Mouse (Mus musculus): ENCODE data around the gene Zbtb25. TPM values are rescaled to one million over a fixed set of nuclear protein-coding genes. Genes with fewer than 3 reads are reported as not detected.
A peak's percentile ranks its signal among the peaks of the same experiment; 100 is the strongest.

Gene Zbtb25
- polyA plus RNA-seq (2012; rRNA removed): 11.2 and 13.5 TPM in 2 replicates

DNA sequence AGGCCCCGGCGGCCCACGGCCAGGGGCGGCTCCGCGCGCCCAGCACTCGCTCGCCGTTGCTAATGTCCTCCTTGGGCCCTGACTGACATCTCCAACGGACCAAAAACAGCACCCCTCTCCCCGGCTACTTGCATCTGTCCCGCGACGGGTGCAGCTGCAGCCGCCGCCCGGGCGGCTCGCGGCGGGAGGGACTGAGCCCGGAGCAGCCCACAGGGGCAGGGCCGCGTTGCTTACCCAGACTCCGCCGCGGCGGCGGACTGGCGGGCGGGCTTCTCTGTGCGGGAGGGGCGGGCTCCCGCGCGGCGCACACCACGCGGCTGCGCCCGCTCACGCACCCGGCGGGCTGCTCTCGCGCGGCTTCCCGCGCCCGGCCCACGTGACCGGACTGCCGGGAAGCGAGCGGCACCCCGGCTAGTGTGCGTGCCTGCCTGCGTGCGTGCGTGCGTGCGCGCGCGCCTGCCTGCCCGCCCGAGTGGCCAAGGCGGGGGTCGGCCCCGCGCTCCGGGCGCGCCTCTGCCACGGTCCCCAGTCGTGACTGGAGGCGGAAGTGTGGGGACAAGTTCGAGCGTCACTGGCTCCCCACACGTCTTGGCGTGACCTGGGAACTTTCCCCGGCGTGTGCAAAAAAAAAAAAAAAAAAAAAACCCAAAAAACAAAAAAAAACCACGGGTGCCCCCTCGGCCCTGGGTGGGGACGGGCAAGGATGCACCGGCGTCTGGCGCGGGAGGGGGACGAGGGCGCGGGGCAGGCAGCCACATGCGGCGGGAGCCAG lies at the start of gene Zbtb25:
Zbtb25 (minus strand) TSS at position 397 of the 772 bp plus-strand sequence.
- peak; percentile 70 for DNase-seq (ENCODE audit: low spot score)

GRCm38 (mm10) chr12:76418346-76418745 lies 48.9 kb upstream of the Zbtb25 start:
- no peak for DNase-seq (ENCODE audit: low spot score)

- peak; percentile 44 for DNase-seq (ENCODE audit: low spot score)
Observed at GRCm38 (mm10) chr12:76417433-76417854, 48.0 kb upstream of the Zbtb25 start, which contains the start of gene Ppp1r36. TSS of gene Ppp1r36 (plus strand) at chr12:76417538.

DNA sequence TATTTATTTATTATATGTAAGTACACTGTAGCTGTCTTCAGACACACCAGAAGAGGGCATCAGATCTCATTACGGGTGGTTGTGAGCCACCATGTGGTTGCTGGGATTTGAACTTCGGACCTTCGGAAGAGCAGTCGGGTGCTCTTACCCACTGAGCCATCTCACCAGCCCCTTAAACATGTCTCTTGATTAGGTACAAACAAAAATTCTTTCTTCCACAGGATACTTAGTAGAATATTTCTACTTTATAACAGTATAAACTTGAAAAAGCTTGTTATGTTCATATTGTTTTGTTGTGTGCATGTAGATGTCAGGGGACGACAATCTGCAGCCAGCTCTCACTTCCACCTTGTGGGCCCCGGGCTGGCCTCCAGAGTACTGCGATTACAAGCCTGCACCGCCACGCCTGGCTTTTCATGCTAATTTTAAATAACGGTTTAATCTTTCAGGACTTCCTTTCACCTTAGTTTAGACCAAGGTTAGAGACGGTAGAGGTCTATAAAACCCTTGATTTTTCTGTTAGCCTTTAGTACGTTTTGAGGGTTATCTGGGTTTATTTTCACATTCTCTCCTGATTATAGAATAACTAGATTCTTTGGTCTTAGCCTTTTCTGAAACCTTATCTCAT lies 46.1 kb upstream of the Zbtb25 start:
- no peak for DNase-seq (ENCODE audit: low spot score)

DNA sequence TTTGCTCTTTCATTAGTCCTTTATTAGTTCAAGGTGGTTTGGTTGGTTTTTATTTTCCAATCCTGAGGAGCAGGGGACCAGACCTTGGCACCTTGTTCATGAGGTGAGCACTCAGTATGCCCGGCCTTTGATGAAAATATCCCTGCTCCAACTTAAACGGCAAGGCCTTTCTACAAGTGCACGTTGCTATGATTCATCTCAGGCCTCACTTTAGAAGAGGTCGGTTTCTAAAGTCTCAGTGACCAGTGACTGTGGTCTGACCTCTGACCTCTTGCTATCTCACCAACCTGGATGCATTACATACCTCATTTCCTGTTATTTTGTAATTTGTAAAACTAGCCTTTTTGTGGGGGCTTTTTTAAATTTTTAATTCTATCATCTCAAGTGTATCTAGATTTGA lies 39.8 kb upstream of the Zbtb25 start:
- no peak for DNase-seq (ENCODE audit: low spot score)

DNA sequence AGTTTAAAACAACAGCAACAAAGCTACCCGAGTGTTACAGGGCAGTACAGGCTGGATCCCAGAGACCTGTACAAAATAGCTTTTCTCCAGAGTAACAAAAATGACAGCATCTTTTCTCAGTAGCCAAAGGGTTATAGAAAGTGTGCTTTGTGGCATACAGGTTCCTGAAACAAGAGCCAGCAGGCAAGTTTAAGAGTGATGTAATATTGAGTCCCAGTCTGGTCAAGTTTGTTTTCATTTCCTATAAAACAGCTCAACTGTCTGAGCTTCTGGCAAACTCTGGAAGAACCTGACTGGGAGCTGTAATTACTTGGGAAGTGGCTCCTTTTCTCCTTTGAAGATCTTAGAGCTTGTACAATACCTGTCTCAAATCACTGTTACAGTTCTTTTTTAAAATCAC lies 37.8 kb upstream of the Zbtb25 start:
- no peak for DNase-seq (ENCODE audit: low spot score)

DNA sequence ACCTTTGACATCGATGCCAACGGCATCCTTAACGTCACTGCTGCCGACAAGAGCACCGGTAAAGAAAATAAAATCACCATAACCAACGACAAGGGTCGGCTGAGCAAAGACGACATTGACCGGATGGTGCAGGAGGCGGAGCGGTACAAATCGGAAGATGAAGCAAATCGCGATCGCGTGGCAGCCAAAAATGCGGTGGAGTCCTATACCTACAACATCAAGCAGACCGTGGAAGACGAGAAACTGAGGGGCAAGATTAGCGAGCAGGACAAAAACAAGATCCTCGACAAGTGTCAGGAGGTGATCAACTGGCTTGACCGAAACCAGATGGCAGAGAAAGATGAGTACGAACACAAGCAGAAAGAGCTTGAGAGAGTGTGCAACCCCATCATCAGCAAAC lies 36.6 kb upstream of the Zbtb25 start:
- no peak for DNase-seq (ENCODE audit: low spot score)

- DNase-seq (ENCODE audit: low spot score): peak; percentile 41
Observed at GRCm38 (mm10) chr12:76405183-76405970, 36.0 kb upstream of the Zbtb25 start.

GRCm38 (mm10) chr12:76404836-76405182 lies 35.4 kb upstream of the Zbtb25 start:
- peak; percentile 40 for DNase-seq (ENCODE audit: low spot score)

DNA sequence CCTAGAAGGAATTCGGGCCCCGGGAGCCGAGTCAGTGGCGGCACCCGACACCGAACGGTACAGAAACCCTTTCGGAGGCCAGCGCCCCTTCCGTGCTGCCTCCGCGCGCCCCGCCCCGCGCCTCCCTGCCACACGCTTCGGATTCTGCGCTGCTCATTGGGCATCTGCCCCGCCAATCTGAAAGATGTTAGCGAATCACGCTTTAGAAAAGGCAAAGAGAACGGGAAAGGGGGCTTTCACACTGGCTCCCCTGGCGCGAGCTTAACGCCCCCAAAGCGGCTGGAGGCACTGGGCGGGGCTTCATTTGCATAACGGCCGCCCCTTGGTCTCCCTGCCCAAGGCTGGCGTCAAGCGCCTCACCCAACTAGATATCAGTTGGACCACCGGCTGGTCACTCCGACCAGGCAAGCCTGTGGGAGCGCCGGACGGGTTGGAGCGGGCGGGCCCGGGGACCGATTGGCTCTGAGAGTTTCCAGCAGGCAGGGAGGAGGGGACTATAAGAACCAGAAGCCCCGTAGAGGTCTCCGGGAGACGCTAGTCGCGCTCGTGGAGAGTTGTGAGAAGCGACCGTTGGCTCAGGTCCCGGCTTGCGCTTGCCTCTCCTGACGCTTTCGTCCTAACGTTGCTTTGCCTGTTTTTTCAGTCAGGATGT lies 34.6 kb upstream of the Zbtb25 start, which contains the start of gene Hspa2:
Hspa2 (plus strand) TSS at position 291 of the 652 bp plus-strand sequence.
- DNase-seq (ENCODE audit: low spot score): peak; percentile 100

DNA sequence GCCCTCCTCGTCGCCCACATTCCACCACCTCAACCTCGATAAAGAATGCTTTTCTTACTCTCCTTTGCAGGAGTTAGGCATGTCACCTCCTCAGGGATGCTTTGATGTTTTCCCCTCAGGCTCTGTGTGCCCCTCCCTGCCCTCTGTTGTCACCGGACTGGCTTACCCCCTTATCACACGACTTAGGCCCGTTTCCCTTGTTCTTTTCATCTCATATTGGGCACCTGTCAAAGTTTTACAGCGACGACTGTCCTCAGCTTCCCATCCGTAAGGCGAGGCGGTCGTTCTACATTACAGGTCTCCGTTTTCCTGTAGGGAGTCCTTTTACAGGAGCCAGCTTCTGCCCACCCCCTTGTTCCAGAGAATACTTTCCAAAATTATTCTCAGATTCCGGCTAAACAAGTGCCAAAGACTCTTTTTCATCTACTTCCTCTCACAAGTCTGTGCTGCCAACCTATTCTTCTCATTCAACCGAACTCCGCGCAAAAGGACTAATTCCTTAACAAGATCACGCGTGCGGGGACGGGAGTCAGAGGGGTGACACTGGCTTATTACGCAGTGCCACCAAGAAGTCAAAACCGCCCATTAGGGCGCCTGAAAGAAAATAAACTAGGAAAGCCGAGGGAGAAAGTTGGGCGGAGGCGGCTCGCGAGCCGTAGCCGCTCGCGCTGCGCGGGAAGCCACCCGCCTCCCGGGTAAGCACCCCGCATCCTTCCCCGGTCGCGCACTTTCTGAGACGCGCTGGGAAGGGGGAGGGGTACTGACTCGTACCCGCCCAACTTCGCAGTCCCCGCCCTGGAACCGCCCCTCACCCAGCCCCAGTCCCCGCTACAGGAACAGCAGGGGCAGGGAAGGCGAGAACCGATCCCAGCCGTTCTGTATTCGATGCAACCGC lies 33.8 kb upstream of the Zbtb25 start:
- no peak for DNase-seq (ENCODE audit: low spot score)

DNA sequence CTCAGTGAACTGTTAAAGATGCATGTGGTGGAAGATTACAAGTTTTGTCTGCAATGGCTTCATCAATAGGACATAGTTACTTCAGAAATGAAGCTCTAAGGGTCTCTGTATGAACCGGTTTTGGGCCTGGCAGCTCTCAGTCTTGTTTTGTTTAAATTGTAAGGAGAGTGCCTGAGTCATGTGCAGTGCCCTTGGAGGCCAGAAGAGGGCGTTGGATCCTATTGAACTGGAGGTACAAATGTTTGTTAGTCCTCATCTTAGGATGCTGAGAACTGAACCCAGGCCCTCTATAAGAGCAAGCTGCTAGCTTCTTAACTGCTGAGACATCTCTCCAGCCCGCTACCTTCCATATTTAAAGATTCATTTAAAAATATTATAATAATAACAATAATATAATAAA lies 32.3 kb upstream of the Zbtb25 start:
- DNase-seq (ENCODE audit: low spot score): no peak

GRCm38 (mm10) chr12:76397281-76397680 lies 27.9 kb upstream of the Zbtb25 start:
- no peak for DNase-seq (ENCODE audit: low spot score)

GRCm38 (mm10) chr12:76392979-76393378 lies 23.6 kb upstream of the Zbtb25 start:
- DNase-seq (ENCODE audit: low spot score): no peak

DNA sequence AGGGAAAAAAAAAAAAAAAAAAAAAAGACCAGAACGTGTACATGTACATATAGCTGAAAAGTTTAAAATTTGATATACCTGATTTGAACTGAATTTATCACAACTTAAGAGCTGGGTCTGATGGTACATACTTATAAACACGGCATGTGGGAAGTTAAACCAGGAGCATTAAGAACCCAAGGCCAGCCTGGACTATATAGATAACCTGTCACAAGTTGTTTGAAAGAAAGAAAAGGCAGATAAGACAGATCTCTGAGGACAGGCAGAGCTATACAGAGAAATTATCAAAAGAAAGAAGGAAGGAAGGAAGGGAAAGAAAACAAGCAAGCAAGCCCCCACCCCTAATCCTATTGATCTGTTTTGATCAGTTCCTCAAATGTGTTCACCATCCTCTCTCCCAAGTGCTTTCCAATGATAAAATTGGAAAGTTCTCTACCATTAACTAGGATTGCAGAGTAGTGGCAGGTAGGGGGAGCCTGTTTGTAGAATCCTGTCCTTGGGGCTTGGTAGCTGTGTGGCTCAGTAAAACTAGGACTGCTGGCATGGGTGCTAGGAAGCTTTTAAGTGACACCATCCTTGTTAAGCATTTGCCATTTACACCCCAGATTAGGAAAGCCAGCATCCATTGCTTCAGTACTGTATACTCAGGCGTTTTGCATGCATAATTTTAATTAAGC lies 22.3 kb upstream of the Zbtb25 start:
- DNase-seq (ENCODE audit: low spot score): no peak

- DNase-seq (ENCODE audit: low spot score): no peak
Observed at GRCm38 (mm10) chr12:76388794-76389193, 19.4 kb upstream of the Zbtb25 start.

DNA sequence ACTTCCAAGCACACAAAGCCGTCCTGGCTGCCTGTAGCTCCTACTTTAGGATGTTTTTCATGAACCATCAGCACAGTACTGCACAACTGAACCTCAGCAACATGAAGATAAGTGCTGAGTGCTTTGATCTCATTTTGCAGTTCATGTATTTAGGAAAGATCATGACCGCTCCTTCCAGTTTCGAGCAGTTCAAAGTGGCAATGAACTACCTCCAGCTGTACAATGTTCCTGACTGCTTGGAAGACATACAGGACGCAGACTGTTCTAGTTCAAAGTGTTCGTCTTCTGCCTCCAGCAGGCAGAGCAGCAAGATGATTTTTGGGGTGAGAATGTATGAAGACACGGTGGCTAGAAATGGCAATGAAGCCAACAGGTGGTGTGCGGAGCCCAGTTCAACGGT lies 15.9 kb upstream of the Zbtb25 start:
- no peak for DNase-seq (ENCODE audit: low spot score)

DNA sequence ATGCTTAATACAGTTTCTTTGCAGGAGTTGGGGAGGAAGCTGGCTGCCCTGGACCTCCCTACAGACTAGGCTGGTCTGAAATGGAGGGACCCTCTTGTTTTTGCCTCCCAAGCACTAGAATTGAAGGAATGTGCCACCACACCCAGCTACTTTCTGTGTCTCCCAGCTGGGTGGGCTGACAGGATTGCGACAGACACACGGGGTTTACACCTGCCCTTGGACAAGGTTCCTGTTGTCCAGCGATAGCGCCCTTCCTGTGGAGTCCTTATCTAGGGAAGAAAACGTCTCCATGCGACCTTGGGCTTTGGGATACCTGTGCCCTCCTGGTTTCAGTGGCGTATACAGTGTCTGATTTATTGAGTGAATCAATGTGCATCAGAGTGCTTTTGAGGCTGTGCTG lies 10.7 kb upstream of the Zbtb25 start:
- no peak for DNase-seq (ENCODE audit: low spot score)

DNA sequence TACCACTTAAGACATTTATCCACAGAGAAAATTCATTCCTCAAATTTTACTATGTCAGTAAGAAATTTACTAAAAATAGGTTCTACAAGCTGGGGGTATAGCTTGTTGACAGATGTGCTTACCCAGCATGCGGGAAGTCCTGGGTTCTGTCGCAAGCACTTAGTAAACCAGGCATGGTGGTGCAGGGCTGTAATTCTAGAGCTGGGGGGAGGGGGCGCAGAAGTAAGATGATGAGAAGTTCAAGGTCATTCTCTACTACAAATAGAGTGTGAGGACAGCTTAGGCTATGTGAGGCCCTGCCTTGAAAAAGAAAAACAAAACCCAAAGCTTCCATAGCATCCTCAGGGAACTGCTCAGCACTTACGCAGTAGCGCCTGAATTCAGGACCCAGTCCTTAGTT lies 9.2 kb upstream of the Zbtb25 start:
- no peak for DNase-seq (ENCODE audit: low spot score)

GRCm38 (mm10) chr12:76377726-76378125 lies 8.3 kb upstream of the Zbtb25 start:
- DNase-seq (ENCODE audit: low spot score): no peak
